Mouse (Mus musculus) kidney, adult 2 months (tissue): ENCODE measurements around the gene Zfp575.

Source experiments
- CTCF ChIP-seq: fragments of 200-500 bp; conservative IDR thresholded peaks from 2 replicates; pipeline ENCODE4 v1.5.1; 2011; ENCODE audit warnings: low read depth, mild to moderate bottlenecking, control low read depth, low read length, moderate library complexity, mixed read lengths; ENCODE audit not compliant: insufficient read depth, insufficient read length
- POLR2A ChIP-seq: fragments of 200-500 bp; IDR thresholded peaks from one replicate; pipeline ENCODE4 v1.6.1; 2011; ENCODE audit warnings: low read depth, low read length, control low read depth

GRCm38 (mm10) chr7:24608017-24608416 is 20.6 kb upstream of the Zfp575 start:
- TF ChIP-seq POLR2A (no peak), CTCF (no peak)
